Comparison of ENCODE assay signal across 23 mouse cellular contexts in genomic region chr15:9599382-9600087, GRCm38 (mm10).
"Had no signal": no experiment of that assay in that cellular context is flagged by ENCODE, and none has a peak within 500 bp of the region (broad histone marks: within the 10 kb centered on the region; RNA-seq: fewer than 3 reads in every experiment).

No protein-coding gene starts in this region.

- H3K27me3 ChIP-seq: intestine, embryonic 15.5 days; kidney, embryonic 15.5 days; lung, embryonic 15.5 days; neural tube, embryonic 12.5 days; neural tube, embryonic 15.5 days had no signal

- ATAC-seq: intestine, embryonic 15.5 days had no signal

- H3K36me3 ChIP-seq: intestine, embryonic 15.5 days; kidney, embryonic 15.5 days; lung, embryonic 15.5 days; neural tube, embryonic 12.5 days; neural tube, embryonic 15.5 days had no signal

- H3K9ac ChIP-seq: intestine, embryonic 15.5 days; kidney, embryonic 15.5 days; lung, embryonic 15.5 days; neural tube, embryonic 12.5 days; neural tube, embryonic 15.5 days had no signal

- H3K4me2 ChIP-seq: intestine, embryonic 15.5 days; kidney, embryonic 15.5 days; lung, embryonic 15.5 days; midbrain, embryonic 11.5 days; neural tube, embryonic 12.5 days; neural tube, embryonic 15.5 days had no signal

- H3K9me3 ChIP-seq: intestine, embryonic 15.5 days; kidney, embryonic 15.5 days; lung, embryonic 15.5 days; neural tube, embryonic 12.5 days; neural tube, embryonic 15.5 days had no signal

- H3K27ac ChIP-seq: intestine, embryonic 15.5 days; kidney, embryonic 15.5 days; left cerebral cortex, adult 2 months; lung, embryonic 15.5 days; neural tube, embryonic 12.5 days; neural tube, embryonic 15.5 days; stomach, postnatal 0 days had no signal

- DNase-seq: kidney, adult 11 months; kidney, adult 8-10 months; kidney, postnatal 10 days; kidney, postnatal 36 days; layer of hippocampus, postnatal 36 days; lung, adult 18-20 months; lung, postnatal 10 days; lung, postnatal 36 days; midbrain, embryonic 14.5 days; right cerebral cortex, adult 18-20 months; right cerebral cortex, postnatal 25 days; spleen, adult 18-20 months; thymus, adult 2 months; thymus, postnatal 14 days; thymus, postnatal 4 days had no signal

- H3K4me3 ChIP-seq: intestine, embryonic 15.5 days; kidney, embryonic 15.5 days; left cerebral cortex, adult 2 months; lung, embryonic 15.5 days; neural tube, embryonic 12.5 days; neural tube, embryonic 15.5 days had no signal

- H3K4me1 ChIP-seq: intestine, embryonic 15.5 days; kidney, embryonic 15.5 days; lung, embryonic 15.5 days; neural tube, embryonic 12.5 days; neural tube, embryonic 15.5 days had no signal
